Mouse (Mus musculus) adrenal gland, postnatal 14 days (tissue): ENCODE measurements at regions not wholly inside any gene's neighbourhood (a gene's known extent, or its start where the extent isn't known, plus 50 kb on each side); places are given as distances from the start of the nearest gene placed in this dataset.

Experiments
- DNase-seq: peaks from one replicate; pipeline ENCODE4 v3.0.0; 2021; ENCODE audit warnings: mixed read lengths

GRCm38 (mm10) chr4:9083526-9083925, 844.7 kb upstream of the Car8 start:
- DNase-seq, result no peak

GRCm38 (mm10) chr4:9081701-9082562, 843.1 kb upstream of the Car8 start:
- peak; percentile 37 for DNase-seq

GRCm38 (mm10) chr4:9080821-9081493, 842.1 kb upstream of the Car8 start:
- peak; percentile 81 for DNase-seq

- no peak for DNase-seq
Observed at GRCm38 (mm10) chr4:9079828-9080245, 841.0 kb upstream of the Car8 start.

- no peak for DNase-seq
Observed at GRCm38 (mm10) chr4:9074447-9074846, 835.6 kb upstream of the Car8 start.

GRCm38 (mm10) chr4:9073736-9074428, 835.0 kb upstream of the Car8 start:
- peak; percentile 45 for DNase-seq

GRCm38 (mm10) chr4:9072321-9072720, 833.5 kb upstream of the Car8 start:
- peak; percentile 23 for DNase-seq

GRCm38 (mm10) chr4:9067874-9068273, 829.0 kb upstream of the Car8 start:
- no peak for DNase-seq

- no peak for DNase-seq
Observed at GRCm38 (mm10) chr4:9065981-9066815, 827.4 kb upstream of the Car8 start.

- no peak for DNase-seq
Observed at GRCm38 (mm10) chr4:9061941-9062340, 823.1 kb upstream of the Car8 start.

- DNase-seq, result peak; percentile 7
Observed at GRCm38 (mm10) chr4:9060221-9060620, 821.4 kb upstream of the Car8 start.

GRCm38 (mm10) chr4:9057676-9058075, 818.8 kb upstream of the Car8 start:
- DNase-seq, result no peak

- DNase-seq, result no peak
Observed at GRCm38 (mm10) chr4:9057113-9057512, 818.3 kb upstream of the Car8 start.

GRCm38 (mm10) chr4:9055876-9056275, 817.0 kb upstream of the Car8 start:
- DNase-seq, result no peak

- no peak for DNase-seq
Observed at GRCm38 (mm10) chr4:9055266-9055820, 816.5 kb upstream of the Car8 start.

- no peak for DNase-seq
Observed at GRCm38 (mm10) chr4:9048817-9049216, 810.0 kb upstream of the Car8 start.

- no peak for DNase-seq
Observed at GRCm38 (mm10) chr4:9047151-9047550, 808.3 kb upstream of the Car8 start.

GRCm38 (mm10) chr4:9046436-9046835, 807.6 kb upstream of the Car8 start:
- DNase-seq, result no peak

GRCm38 (mm10) chr4:9046030-9046429, 807.2 kb upstream of the Car8 start:
- DNase-seq, result no peak

- DNase-seq, result no peak
Observed at GRCm38 (mm10) chr4:9036005-9036404, 797.2 kb upstream of the Car8 start.

GRCm38 (mm10) chr4:9035350-9035749, 796.5 kb upstream of the Car8 start:
- no peak for DNase-seq

GRCm38 (mm10) chr4:9034280-9034679, 795.4 kb upstream of the Car8 start:
- DNase-seq, result no peak
